Mouse (Mus musculus) embryonic facial prominence, embryonic 12.5 days (tissue): ENCODE results near the gene Gm3558. TPM values are rescaled to one million over a fixed set of nuclear protein-coding genes. Genes with fewer than 3 reads are reported as not detected.
"Not testable (repeated sequence)": the region's sequence is repeated elsewhere in the genome, so short reads cannot be mapped to it uniquely, and the experiment has no call there.

Source experiments
- ATAC-seq: fragments of 200-750 bp; cut with Nextera tagmentation; 2 replicates; pipeline ENCODE4 v1.8.0; 2017; ENCODE audit not compliant: insufficient number of reproducible peaks, insufficient read depth, low FRiP score, low TSS enrichment
- H3K27ac ChIP-seq: fragments of 300-500 bp; sonication (generic); 2 replicates; pipeline ENCODE4 v1.5.1; 2016; ENCODE audit warnings: mild to moderate bottlenecking
- H3K27me3 ChIP-seq: fragments of 300-500 bp; sonication (generic); 2 replicates; pipeline ENCODE4 v1.6.1; 2016; ENCODE audit warnings: mild to moderate bottlenecking, moderate library complexity
- H3K36me3 ChIP-seq: fragments of 300-500 bp; sonication (generic); 2 replicates; pipeline ENCODE4 v1.6.1; 2016; ENCODE audit warnings: mild to moderate bottlenecking
- H3K4me1 ChIP-seq: fragments of 300-500 bp; sonication (generic); 2 replicates; pipeline ENCODE4 v1.6.1; 2016
- H3K4me2 ChIP-seq: fragments of 300-500 bp; sonication (generic); replicated peaks from 2 replicates; pipeline ENCODE4 v1.6.1; 2016; ENCODE audit warnings: mild to moderate bottlenecking, moderate library complexity
- H3K4me3 ChIP-seq: fragments of 300-500 bp; sonication (generic); 2 replicates; pipeline ENCODE4 v1.5.1; 2016; ENCODE audit warnings: mild to moderate bottlenecking
- H3K9ac ChIP-seq: fragments of 300-500 bp; sonication (generic); 2 replicates; pipeline ENCODE4 v1.6.1; 2016; ENCODE audit warnings: mild to moderate bottlenecking, moderate library complexity
- H3K9me3 ChIP-seq: fragments of 300-500 bp; sonication (generic); 2 replicates; pipeline ENCODE4 v1.6.1; 2016; ENCODE audit warnings: mild to moderate bottlenecking, moderate library complexity
- WGBS: fragments of 180-500 bp; shearing (Covaris S2); methylation state at CpG from one replicate; pipeline ENCODE4 v1.1.7; 2016; 5-methylcytosine and 5-hydroxymethylcytosine counted together
- polyA plus RNA-seq: library from polyadenylated mRNA; unstranded; fragments of >200 nt; fragmentation: Nextera tagmentation; extraction: Ambion mirVana; gene quantifications from 2 replicates; pipeline ENCODE4 v1.2.1, GENCODE M21; 2016

Gm3558 gene
- polyA plus RNA-seq, result 0.78 and 1.2 TPM in 2 replicates

DNA sequence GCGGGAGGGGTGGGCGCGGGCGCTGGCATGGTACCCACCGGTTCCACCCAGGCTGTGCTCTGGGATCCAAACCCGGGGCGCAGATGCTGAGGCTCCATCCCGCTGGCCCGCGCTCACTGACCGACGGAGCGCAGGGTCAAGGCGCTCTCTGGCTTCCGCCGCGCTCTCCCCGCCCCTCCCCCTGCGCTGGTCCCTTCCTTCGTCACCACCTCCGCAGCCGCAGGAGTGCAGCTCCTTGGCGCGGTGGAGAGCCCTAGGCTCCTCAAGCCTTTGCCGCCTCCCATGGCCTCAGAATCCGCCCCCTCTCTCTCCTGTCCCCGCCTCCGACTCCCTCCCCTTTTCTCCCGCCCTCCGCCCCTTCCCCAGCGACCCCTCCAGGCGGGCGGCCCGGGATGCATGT is at the start of gene Gm3558:
Gene Gm3558 (minus strand): TSS at position 185 of the 400 bp plus-strand sequence.
- Histone ChIP-seq H3K4me2 (peak within 1 kb of the TSS; percentile 67), H3K9ac (peak within 1 kb of the TSS; percentile 30; the same call in 1 of the 2 replicates), H3K4me3 (peak within 1 kb of the TSS; percentile 44)
- ATAC-seq, H3K27me3 ChIP-seq, H3K4me1 ChIP-seq, H3K36me3 ChIP-seq, H3K9me3 ChIP-seq, H3K27ac ChIP-seq: not testable (repeated sequence)
- no CpG with 5 or more reads among the region's 34 CpGs for WGBS

DNA sequence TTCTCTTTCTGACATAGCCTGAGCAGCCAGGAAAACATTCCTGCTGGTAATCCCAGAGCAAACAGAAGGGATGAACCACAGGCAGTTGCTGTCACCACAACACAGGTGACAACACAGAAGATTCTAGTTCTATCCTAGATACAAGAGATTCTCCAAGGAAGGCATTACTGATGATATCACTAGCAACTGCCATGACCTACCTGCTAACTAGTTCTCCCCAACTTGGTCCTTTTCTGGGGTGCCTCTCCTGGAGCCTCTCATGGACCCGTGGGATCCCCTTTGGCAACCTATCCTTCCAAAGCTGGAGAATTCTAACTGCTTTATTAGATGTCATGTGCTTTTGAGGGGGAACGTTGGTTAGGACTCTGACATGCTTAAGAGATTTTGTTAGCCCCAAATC is 27.1 kb upstream of the Gm3558 start, which contains the start of gene Gm10338:
Gene Gm10338 (minus strand): TSS at position 101 of the 400 bp plus-strand sequence.
- not testable (repeated sequence) for H3K4me3 ChIP-seq, H3K4me1 ChIP-seq, H3K27ac ChIP-seq, H3K36me3 ChIP-seq, H3K27me3 ChIP-seq, H3K9ac ChIP-seq, ATAC-seq, H3K9me3 ChIP-seq, H3K4me2 ChIP-seq
- WGBS, result no CpG with 5 or more reads among the region's 2 CpGs

DNA sequence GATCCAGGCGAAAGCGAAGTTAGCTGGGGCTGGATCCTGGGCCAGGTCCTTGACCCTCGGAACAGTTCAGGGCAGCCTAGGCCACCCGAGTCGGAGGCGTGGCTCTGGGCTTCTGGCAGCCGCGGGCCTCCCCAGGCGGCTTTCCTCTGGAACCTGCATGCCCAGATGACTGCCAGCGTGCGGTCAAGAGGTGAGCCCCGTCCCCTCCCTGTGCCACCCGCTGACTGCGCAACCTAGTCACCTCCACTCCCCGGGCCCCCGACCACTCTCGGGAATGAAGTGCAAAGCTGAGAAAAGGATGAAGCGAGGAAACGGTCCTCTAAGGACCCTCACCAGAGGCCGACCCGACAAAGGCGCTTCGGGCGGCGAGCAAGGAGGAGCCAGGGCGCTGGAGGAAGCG is 476 bp downstream of the Gm3558 start:
- H3K4me3 ChIP-seq, result peak overlapping the region; percentile 44
- H3K9ac ChIP-seq, result peak overlapping the region; percentile 30; the same call in 1 of the 2 replicates
- H3K4me2 ChIP-seq, result peak overlapping the region; percentile 67
- not testable (repeated sequence) for H3K36me3 ChIP-seq, H3K4me1 ChIP-seq, H3K27ac ChIP-seq, H3K27me3 ChIP-seq, ATAC-seq, H3K9me3 ChIP-seq
- under 1% methylated on average over 19 of the region's 27 CpGs for WGBS

DNA sequence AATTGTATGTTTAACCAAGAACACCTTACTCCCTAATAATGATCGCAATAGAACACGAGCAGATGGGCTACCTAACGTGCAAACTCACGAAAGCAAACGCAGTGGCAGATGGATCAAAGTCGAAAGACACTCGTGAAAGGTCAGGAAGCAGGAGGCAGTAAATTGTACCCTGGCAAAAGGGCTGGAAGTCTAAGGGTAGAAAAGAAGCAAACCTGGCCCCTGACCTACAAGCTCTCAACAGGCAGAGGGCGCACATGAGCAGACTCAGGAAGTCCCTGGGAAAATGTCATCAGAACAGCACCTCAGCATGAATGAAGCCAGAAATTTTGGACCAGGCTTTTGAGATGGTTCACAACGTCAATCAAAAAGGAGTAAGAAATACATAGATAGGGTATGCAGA is 1.1 kb downstream of the Gm3558 start:
- not testable (repeated sequence) for H3K9ac ChIP-seq, H3K27me3 ChIP-seq, H3K4me3 ChIP-seq, ATAC-seq, H3K4me2 ChIP-seq, H3K36me3 ChIP-seq, H3K4me1 ChIP-seq, H3K27ac ChIP-seq, H3K9me3 ChIP-seq
- WGBS, result 12% methylated on average over 8 of the region's 9 CpGs

Other genes with a start within 250 kb of the Gm3558 start
- gene Gm5797, start 236.2 kb downstream of the Gm3558 start, polyA plus RNA-seq, result not detected in 2 replicates
- gene Gm8374, start 203.4 kb downstream of the Gm3558 start, polyA plus RNA-seq, result not detected in 2 replicates
- gene Gm3755, start 117.6 kb downstream of the Gm3558 start, polyA plus RNA-seq, result not detected in 2 replicates
- 1.1 and 1.3 TPM in 2 replicates for gene Gm3752, start 84.8 kb downstream of the Gm3558 start, polyA plus RNA-seq
- gene Gm10338, start 27.0 kb upstream of the Gm3558 start, polyA plus RNA-seq, result not detected in 2 replicates
- gene Gm10128, start 75.4 kb upstream of the Gm3558 start, polyA plus RNA-seq, result not detected in 2 replicates
- gene Gm26661, start 223.0 kb upstream of the Gm3558 start, polyA plus RNA-seq, result not detected in 2 replicates
- gene Flnb, start 249.4 kb upstream of the Gm3558 start, polyA plus RNA-seq, result 32.8 and 32.9 TPM in 2 replicates